Mouse (Mus musculus) left cerebral cortex, postnatal 4 days (tissue): ENCODE measurements around the gene Wnk4. TPM values are rescaled to one million over a fixed set of nuclear protein-coding genes. Genes with fewer than 3 reads are reported as not detected.

Source experiments
- DNase-seq: peaks from one replicate; pipeline ENCODE4 v3.0.0-alpha.2; 2022
- intact Hi-C: fragments of 180-260 bp; cut with DNase I; formaldehyde crosslinking; loops from one replicate; pipeline ENCODE4 v1.15.1; 2025
- total RNA-seq, 2 experiments: library from RNA; stranded (reverse); gene quantifications; 2 replicates each; pipeline ENCODE4 v1.2.3; 2021

The Wnk4 gene
- total RNA-seq, 2 experiments from 2014 or later: 5.4 to 6.2 TPM

GRCm38 (mm10) chr11:101238071-101238647 is 22.2 kb upstream of the Wnk4 start:
- peak; percentile 72 for DNase-seq
- intact Hi-C loops: no loop called here

GRCm38 (mm10) chr11:101245071-101245470 is 15.3 kb upstream of the Wnk4 start:
- intact Hi-C loops: loop anchor here (5.0 kb wide), 1 partner anchor 33 kb away; no protein-coding TSS in a partner anchor
- no peak for DNase-seq

GRCm38 (mm10) chr11:101245855-101246701 is 14.3 kb upstream of the Wnk4 start, which contains the start of gene Ramp2:
Gene Ramp2 (plus strand): TSS chr11:101246028.
- peak; percentile 44 for DNase-seq
- intact Hi-C loops: loop anchor here (5.0 kb wide), 1 partner anchor 34 kb away; no protein-coding TSS in a partner anchor

- intact Hi-C loops: loop anchor here (5.0 kb wide), 1 partner anchor 34 kb away; no protein-coding TSS in a partner anchor
- no peak for DNase-seq
Measured at GRCm38 (mm10) chr11:101246702-101247012, 13.7 kb upstream of the Wnk4 start.

GRCm38 (mm10) chr11:101247521-101248030 is 12.8 kb upstream of the Wnk4 start:
- intact Hi-C loops: loop anchor here (5.0 kb wide), 1 partner anchor 35 kb away; no protein-coding TSS in a partner anchor

GRCm38 (mm10) chr11:101248258-101248994 is 11.9 kb upstream of the Wnk4 start:
- intact Hi-C loops: loop anchor here (5.0 kb wide), 1 partner anchor 36 kb away; no protein-coding TSS in a partner anchor
- DNase-seq: peak; percentile 62

More at GRCm38 (mm10) chr11:101247521-101248030, 12.8 kb upstream of the Wnk4 start:
- DNase-seq: no peak

- no peak for DNase-seq
- intact Hi-C loops: no loop called here
Measured at GRCm38 (mm10) chr11:101251031-101251430, 9.3 kb upstream of the Wnk4 start.

GRCm38 (mm10) chr11:101252941-101253340 is 7.4 kb upstream of the Wnk4 start:
- DNase-seq: no peak
- intact Hi-C loops: no loop called here

- intact Hi-C loops: no loop called here
Measured at GRCm38 (mm10) chr11:101253613-101254389, 6.6 kb upstream of the Wnk4 start, which contains the start of gene Vps25. Gene Vps25 (plus strand): TSS chr11:101253707.

GRCm38 (mm10) chr11:101255826-101256775 is 4.3 kb upstream of the Wnk4 start:
- intact Hi-C loops: no loop called here
- DNase-seq: no peak

More at GRCm38 (mm10) chr11:101253613-101254389, 6.6 kb upstream of the Wnk4 start, which contains the start of gene Vps25:
- peak; percentile 80 for DNase-seq

- DNase-seq: no peak
- intact Hi-C loops: no loop called here
Measured at GRCm38 (mm10) chr11:101259261-101259712, 1.1 kb upstream of the Wnk4 start.

- intact Hi-C loops: no loop called here
- DNase-seq: no peak
Measured at GRCm38 (mm10) chr11:101260826-101261380, 536 bp downstream of the Wnk4 start.

- intact Hi-C loops: no loop called here
- no peak for DNase-seq
Measured at GRCm38 (mm10) chr11:101262272-101262967, 2.1 kb downstream of the Wnk4 start.

GRCm38 (mm10) chr11:101263138-101263988 is 3.0 kb downstream of the Wnk4 start:
- no peak for DNase-seq
- intact Hi-C loops: no loop called here

GRCm38 (mm10) chr11:101263989-101264280 is 3.6 kb downstream of the Wnk4 start:
- intact Hi-C loops: no loop called here
- no peak for DNase-seq

- intact Hi-C loops: no loop called here
- no peak for DNase-seq
Measured at GRCm38 (mm10) chr11:101264954-101265471, 4.6 kb downstream of the Wnk4 start.

- no peak for DNase-seq
Measured at GRCm38 (mm10) chr11:101265906-101266305, 5.5 kb downstream of the Wnk4 start.

More at GRCm38 (mm10) chr11:101265906-101266305, 5.5 kb downstream of the Wnk4 start:
- intact Hi-C loops: no loop called here
